Mouse (Mus musculus) cerebellum, postnatal 14 days (tissue): ENCODE measurements around the gene Uba5.

Experiments
- DNase-seq, 2 experiments: peaks; one replicate each; pipeline ENCODE4 v3.0.0; 2021; ENCODE audit warnings: mixed read lengths in 2 of 2

Gene Uba5

GRCm38 (mm10) chr9:104063244-104063961, 469 bp upstream of the Uba5 start, which contains the start of gene Acad11:
Acad11 (plus strand) TSS chr9:104063377.
- DNase-seq: peak; percentile 89 to 93

GRCm38 (mm10) chr9:104051028-104051427, 11.9 kb downstream of the Uba5 start:
- DNase-seq: no peak

- no peak for DNase-seq
These were observed 19.3 kb downstream of the Uba5 start for GRCm38 (mm10) chr9:104043676-104044075.

GRCm38 (mm10) chr9:104040362-104040761, 22.6 kb downstream of the Uba5 start, which contains the start of gene Gm28305:
Gm28305 (plus strand) TSS chr9:104040662.
- DNase-seq: no peak

GRCm38 (mm10) chr9:104039742-104040141, 23.2 kb downstream of the Uba5 start:
- no peak for DNase-seq

- no peak for DNase-seq
These were observed 23.8 kb downstream of the Uba5 start for GRCm38 (mm10) chr9:104039031-104039695.

GRCm38 (mm10) chr9:104038266-104038665, 24.7 kb downstream of the Uba5 start:
- no peak for DNase-seq

- peak; percentile 73 to 86 for DNase-seq
These were observed 27.5 kb downstream of the Uba5 start for GRCm38 (mm10) chr9:104035261-104036015.

- DNase-seq: no peak
These were observed 28.2 kb downstream of the Uba5 start for GRCm38 (mm10) chr9:104034718-104035117.

- DNase-seq: no peak
These were observed 28.7 kb downstream of the Uba5 start for GRCm38 (mm10) chr9:104034231-104034630.

GRCm38 (mm10) chr9:104029861-104030260, 33.1 kb downstream of the Uba5 start:
- DNase-seq: no peak

- no peak for DNase-seq
These were observed 35.7 kb downstream of the Uba5 start for GRCm38 (mm10) chr9:104027186-104027585.

- DNase-seq: no peak
These were observed 41.9 kb downstream of the Uba5 start for GRCm38 (mm10) chr9:104021026-104021425.

- DNase-seq: no peak
These were observed 48.4 kb downstream of the Uba5 start for GRCm38 (mm10) chr9:104014526-104014925.

GRCm38 (mm10) chr9:104002913-104003330, 60.0 kb downstream of the Uba5 start:
- DNase-seq: peak in 1 of 2 experiments; percentile 84

- DNase-seq: peak; percentile 99 to 100
These were observed 60.7 kb downstream of the Uba5 start, which contains the start of gene Nphp3 for GRCm38 (mm10) chr9:104001921-104002859. Nphp3 (plus strand) TSS chr9:104002544.

- DNase-seq: no peak
These were observed 62.3 kb downstream of the Uba5 start for GRCm38 (mm10) chr9:104000601-104001000.
